Mouse (Mus musculus) thymus, postnatal 36 days (tissue): Measurements from ENCODE around the gene Nfil3.

ENCODE experiments used
- DNase-seq, 2 experiments: peaks; one replicate each; pipeline ENCODE4 v3.0.0; 2022; ENCODE audit warnings: mixed read lengths in 2 of 2

Nfil3 gene

DNA sequence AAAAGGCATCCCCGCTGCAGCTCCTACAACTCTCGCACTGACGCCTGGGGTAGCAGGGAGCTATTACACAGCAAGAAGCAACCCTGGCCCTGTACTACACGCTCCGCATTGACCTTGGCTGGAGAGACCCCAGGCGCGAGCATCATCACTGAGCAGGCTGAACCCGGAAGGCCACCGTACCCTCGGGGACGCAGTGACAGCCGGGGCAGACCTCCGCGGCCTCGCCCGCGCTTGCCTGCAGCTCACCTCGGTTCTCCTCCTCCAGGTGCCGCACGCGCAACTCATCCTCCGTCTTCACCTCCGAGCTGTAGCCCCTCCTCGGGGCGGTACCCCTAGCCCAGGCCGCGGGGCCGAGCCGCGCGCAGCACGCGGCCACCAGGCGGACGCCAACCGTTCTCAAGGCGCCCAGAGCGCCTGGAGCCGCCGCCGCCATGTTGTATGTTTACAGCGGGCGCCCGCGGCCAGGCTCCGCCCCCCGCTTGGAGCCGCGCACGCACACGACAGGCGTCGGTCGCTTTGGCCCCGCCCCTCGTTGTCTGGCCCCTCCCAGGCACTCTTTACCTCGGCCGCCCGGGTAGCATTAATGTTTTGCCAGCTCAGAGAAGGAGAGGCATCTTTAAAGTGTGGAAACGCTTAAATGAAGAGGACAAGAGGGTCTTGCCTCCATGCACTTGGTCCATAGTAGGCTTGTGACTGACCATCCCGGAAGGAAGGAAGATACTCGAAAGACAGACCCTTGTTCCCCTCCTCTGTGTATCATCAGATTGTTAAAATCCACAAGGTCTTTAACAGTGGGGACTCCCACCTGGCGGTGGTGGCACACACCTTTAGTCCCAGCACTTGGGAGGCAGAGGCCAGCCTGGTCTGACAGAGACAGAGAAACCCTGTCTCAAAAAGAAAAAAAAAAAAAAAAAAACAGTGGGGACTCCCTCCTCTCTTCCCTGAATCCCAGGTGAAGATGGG lies 51.4 kb downstream of the Nfil3 start, which contains the start of gene Auh:
Gene Auh (minus strand): TSS at position 473 of the 963 bp plus-strand sequence.
- peak; percentile 89 for DNase-seq

DNA sequence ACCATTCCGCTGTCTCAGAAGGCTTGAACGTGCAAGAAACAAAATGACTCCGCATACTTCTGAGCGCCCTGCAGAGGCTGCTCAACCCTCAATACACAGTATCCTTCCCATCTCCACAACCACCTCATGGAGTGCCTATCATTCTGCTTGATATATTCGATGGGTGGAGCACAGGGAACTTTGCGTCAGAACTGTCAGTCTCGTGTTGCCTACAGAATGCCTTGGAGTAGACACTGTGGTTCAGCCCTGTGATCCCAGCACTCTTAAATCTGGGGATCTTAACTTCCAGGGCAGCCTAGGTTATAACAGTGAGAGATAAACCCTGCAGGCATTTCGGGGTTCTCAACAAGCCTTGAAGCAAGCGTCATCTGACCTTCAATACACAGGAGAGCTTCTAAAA lies 52.5 kb downstream of the Nfil3 start:
- no peak for DNase-seq

DNA sequence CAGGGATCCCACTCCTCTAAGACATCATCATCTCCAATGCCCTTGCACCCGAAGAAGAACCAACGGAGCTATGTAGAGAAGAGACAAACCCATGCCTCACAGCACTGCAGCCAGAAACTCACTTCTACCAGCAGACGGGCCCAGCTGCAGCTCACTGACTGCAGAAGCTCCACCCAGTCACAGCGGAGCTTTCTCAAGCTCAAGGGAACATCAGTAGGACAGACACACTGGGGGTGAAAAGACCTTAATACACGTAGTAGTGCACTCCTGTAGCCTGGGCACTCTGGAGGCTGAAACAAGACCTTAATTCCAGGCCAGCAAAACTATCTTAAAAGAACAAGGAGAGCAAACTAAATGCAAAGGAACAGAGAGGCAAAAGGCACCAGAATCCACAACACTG lies 56.4 kb downstream of the Nfil3 start:
- peak; percentile 27 to 58 for DNase-seq

DNA sequence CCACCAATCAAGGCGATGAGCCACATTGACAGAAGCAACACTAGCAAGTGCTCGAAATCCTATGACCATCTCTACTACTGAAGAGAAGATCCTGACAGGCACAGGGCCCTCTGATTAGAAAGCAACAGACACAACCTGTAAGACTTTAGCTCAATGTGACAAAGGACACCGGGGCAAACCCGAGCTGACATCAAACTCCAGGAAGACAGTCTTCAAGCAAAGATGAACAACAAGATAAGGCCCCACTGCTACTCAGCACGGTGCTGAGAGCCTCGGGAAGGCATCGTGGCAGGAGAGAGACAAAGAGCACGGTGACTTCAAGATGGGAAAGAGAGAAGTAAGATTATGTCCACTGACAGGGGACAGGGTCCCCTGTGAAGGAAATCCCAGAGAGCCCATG lies 58.9 kb downstream of the Nfil3 start:
- DNase-seq = peak; percentile 22 to 36

DNA sequence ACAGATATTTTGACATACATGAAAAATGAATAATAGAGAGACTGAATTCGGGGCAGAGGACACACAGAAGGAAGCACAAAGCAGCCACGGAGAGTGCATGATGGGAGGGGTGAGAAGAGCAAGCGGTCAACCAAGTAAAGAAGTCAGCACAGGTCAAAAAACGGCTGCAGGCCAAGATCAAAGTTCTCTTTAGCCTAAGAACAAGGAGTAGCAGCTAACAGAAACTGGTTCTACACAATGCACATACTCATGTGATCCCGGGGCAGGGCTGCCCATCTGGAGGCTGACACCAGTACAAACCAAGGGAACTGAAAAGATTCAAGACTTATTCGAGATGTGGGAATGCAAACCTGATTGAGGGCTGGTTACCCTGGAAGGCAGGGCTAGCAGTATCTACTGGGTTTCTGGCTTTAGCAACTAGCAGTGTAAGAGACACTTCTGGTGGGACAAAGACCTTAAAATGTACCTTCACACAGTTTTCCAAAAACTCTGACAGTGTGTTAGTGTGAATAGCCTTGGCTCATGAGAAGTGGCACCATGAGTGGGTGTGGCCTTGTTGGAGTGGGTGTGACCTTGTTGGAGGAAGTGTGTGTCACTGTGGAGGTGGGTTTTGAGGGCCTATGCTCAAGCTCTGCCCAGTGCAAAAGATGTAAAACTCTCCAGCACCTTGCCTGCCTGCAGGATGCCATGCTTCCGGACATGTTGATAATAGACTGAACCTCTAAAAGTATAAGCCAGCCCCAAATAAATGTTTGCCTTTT lies 59.6 kb downstream of the Nfil3 start:
- no peak for DNase-seq

DNA sequence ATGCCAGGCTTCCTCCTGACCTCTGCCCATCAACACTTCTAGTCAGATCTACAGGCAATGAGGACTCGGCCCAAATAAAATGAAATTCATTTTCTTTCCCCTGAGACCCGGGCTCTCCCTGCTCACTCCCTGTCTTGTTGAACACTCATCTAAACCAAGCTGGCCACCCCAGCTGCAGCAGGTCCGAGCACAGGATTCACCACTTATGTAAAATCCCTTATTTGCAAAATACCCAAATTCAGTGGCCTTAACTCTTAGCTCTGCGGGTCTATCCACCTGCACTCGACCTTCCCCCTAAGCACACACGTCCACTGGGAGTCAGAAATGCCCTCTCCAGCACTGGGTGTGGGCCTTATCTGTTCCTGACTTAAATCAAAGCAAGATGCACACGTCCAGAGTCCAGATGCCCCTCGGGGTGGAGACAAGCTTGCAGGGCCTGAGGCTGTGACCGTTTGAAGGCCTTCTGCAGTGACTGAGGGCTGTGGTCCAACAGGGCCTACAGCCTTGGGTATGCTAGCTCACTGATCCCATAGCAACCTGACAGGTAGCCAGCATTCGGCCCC lies 61.0 kb downstream of the Nfil3 start:
- no peak for DNase-seq

DNA sequence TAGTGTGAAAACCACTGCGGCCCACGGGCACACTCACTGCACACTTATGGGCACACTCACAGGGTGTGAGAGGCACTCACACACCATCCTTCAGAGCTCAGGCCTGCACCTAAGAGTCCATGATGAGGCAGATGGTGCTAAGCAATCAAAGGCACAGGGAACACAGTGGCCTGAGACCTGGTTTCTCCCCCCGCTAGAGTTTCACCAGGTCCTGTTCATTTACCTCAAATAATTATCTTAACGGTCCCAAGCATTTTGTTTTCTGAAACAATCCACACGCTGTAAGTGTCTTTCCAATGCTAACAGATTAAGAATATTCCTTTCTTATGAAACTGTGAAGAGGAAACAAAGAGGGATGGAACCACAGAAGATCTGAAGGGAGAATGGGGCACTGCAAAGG lies 62.5 kb downstream of the Nfil3 start:
- DNase-seq = no peak
